Mouse (Mus musculus) splenic B cell, adult 2 months (primary cell): ENCODE results near the gene Schip1.
"Not testable (repeated sequence)": the region's sequence is repeated elsewhere in the genome, so short reads cannot be mapped to it uniquely, and the experiment has no call there.

Experiments
- DNase-seq: peaks from one replicate; pipeline ENCODE4 v3.0.0-alpha.2; 2011; ENCODE audit warnings: low read depth, low spot score
- H3K27me3 ChIP-seq: 2 replicates; pipeline ENCODE4 v1.6.1; 2012; ENCODE audit warnings: mild to moderate bottlenecking, low read length, moderate library complexity, mixed read lengths; ENCODE audit not compliant: control insufficient read depth, poor library complexity, insufficient read depth, severe bottlenecking
- H3K36me3 ChIP-seq: 2 replicates; pipeline ENCODE4 v1.6.1; 2012; ENCODE audit warnings: mild to moderate bottlenecking, low read length, moderate library complexity, mixed read lengths; ENCODE audit not compliant: control insufficient read depth, poor library complexity, insufficient read depth, severe bottlenecking

Schip1 gene

GRCm38 (mm10) chr3:68096724-68097431 is 32.3 kb downstream of the Schip1 start:
- Histone ChIP-seq H3K27me3 (no peaks in the 10 kb centered on the region), H3K36me3 (no peaks in the 10 kb centered on the region)
- no peak for DNase-seq

- not testable (repeated sequence) for H3K36me3 ChIP-seq, DNase-seq, H3K27me3 ChIP-seq
These were observed 35.0 kb downstream of the Schip1 start for GRCm38 (mm10) chr3:68099561-68099960.

- no peaks in the 10 kb centered on the region for H3K27me3 ChIP-seq
- no peak for DNase-seq
- H3K36me3 ChIP-seq = no peaks in the 10 kb centered on the region
These were observed 36.7 kb downstream of the Schip1 start for GRCm38 (mm10) chr3:68101343-68101742.

GRCm38 (mm10) chr3:68105081-68105685 is 40.6 kb downstream of the Schip1 start:
- Histone ChIP-seq H3K27me3 (no peaks in the 10 kb centered on the region), H3K36me3 (no peaks in the 10 kb centered on the region)
- DNase-seq = no peak

GRCm38 (mm10) chr3:68121338-68121737 is 56.7 kb downstream of the Schip1 start:
- no peak for DNase-seq
- Histone ChIP-seq H3K27me3 (no peaks in the 10 kb centered on the region), H3K36me3 (no peaks in the 10 kb centered on the region)

GRCm38 (mm10) chr3:68126284-68126856 is 61.8 kb downstream of the Schip1 start:
- DNase-seq = no peak

GRCm38 (mm10) chr3:68130386-68130785 is 65.8 kb downstream of the Schip1 start:
- Histone ChIP-seq H3K36me3 (no peaks in the 10 kb centered on the region), H3K27me3 (no peaks in the 10 kb centered on the region)
- no peak for DNase-seq

More at GRCm38 (mm10) chr3:68126284-68126856, 61.8 kb downstream of the Schip1 start:
- no peaks in the 10 kb centered on the region for H3K27me3 ChIP-seq
- H3K36me3 ChIP-seq = no peaks in the 10 kb centered on the region

- DNase-seq = no peak
- H3K27me3 ChIP-seq = no peaks in the 10 kb centered on the region
- H3K36me3 ChIP-seq = no peaks in the 10 kb centered on the region
These were observed 74.4 kb downstream of the Schip1 start for GRCm38 (mm10) chr3:68138833-68139627.

- H3K27me3 ChIP-seq = no peaks in the 10 kb centered on the region
- DNase-seq = no peak
- H3K36me3 ChIP-seq = no peaks in the 10 kb centered on the region
These were observed 86.1 kb downstream of the Schip1 start for GRCm38 (mm10) chr3:68150688-68151087.

- H3K36me3 ChIP-seq = no peaks in the 10 kb centered on the region
- no peaks in the 10 kb centered on the region for H3K27me3 ChIP-seq
- no peak for DNase-seq
These were observed 95.6 kb downstream of the Schip1 start for GRCm38 (mm10) chr3:68160175-68160574.

GRCm38 (mm10) chr3:68160760-68161159 is 96.2 kb downstream of the Schip1 start:
- no peaks in the 10 kb centered on the region for H3K27me3 ChIP-seq
- no peaks in the 10 kb centered on the region for H3K36me3 ChIP-seq
- no peak for DNase-seq

GRCm38 (mm10) chr3:68178248-68178647 is 113.6 kb downstream of the Schip1 start:
- DNase-seq = no peak
- no peaks in the 10 kb centered on the region for H3K36me3 ChIP-seq
- no peaks in the 10 kb centered on the region; the same call in 1 of the 2 replicates for H3K27me3 ChIP-seq

GRCm38 (mm10) chr3:68187471-68187870 is 122.9 kb downstream of the Schip1 start:
- no peaks in the 10 kb centered on the region for H3K27me3 ChIP-seq
- no peaks in the 10 kb centered on the region for H3K36me3 ChIP-seq
- DNase-seq = no peak

GRCm38 (mm10) chr3:68189100-68189499 is 124.5 kb downstream of the Schip1 start:
- no peak for DNase-seq
- Histone ChIP-seq H3K27me3 (no peaks in the 10 kb centered on the region), H3K36me3 (no peaks in the 10 kb centered on the region)

- no peaks in the 10 kb centered on the region for H3K27me3 ChIP-seq
- DNase-seq = no peak
- H3K36me3 ChIP-seq = no peaks in the 10 kb centered on the region
These were observed 132.3 kb downstream of the Schip1 start for GRCm38 (mm10) chr3:68196933-68197332.
